Mouse (Mus musculus): ENCODE data around the gene Alad.

Alad gene

GRCm38 (mm10) chr4:62519849-62520233, at the start of gene Alad:
Gene Alad (minus strand): TSS chr4:62519918.
- peak; percentile 73 for DNase-seq

- DNase-seq, result no peak
Observed at GRCm38 (mm10) chr4:62568359-62568758, 48.6 kb upstream of the Alad start.

GRCm38 (mm10) chr4:62567696-62568095, 48.0 kb upstream of the Alad start:
- no peak for DNase-seq

GRCm38 (mm10) chr4:62566530-62566929, 46.8 kb upstream of the Alad start:
- no peak for DNase-seq

GRCm38 (mm10) chr4:62562006-62562405, 42.3 kb upstream of the Alad start:
- no peak for DNase-seq

GRCm38 (mm10) chr4:62561630-62562001, 41.9 kb upstream of the Alad start:
- no peak for DNase-seq

GRCm38 (mm10) chr4:62560963-62561629, 41.4 kb upstream of the Alad start:
- DNase-seq, result peak; percentile 69

GRCm38 (mm10) chr4:62559797-62560329, 40.1 kb upstream of the Alad start, which contains the start of gene Rgs3:
Gene Rgs3 (plus strand): TSS chr4:62559847.
- no peak for DNase-seq

- no peak for DNase-seq
Observed at GRCm38 (mm10) chr4:62557436-62557835, 37.7 kb upstream of the Alad start.

- no peak for DNase-seq
Observed at GRCm38 (mm10) chr4:62551966-62552365, 32.2 kb upstream of the Alad start.

- DNase-seq, result no peak
Observed at GRCm38 (mm10) chr4:62544801-62545200, 25.1 kb upstream of the Alad start.

- DNase-seq, result no peak
Observed at GRCm38 (mm10) chr4:62543782-62544181, 24.1 kb upstream of the Alad start.

GRCm38 (mm10) chr4:62541802-62542201, 22.1 kb upstream of the Alad start:
- no peak for DNase-seq

GRCm38 (mm10) chr4:62533729-62534128, 14.0 kb upstream of the Alad start:
- no peak for DNase-seq

GRCm38 (mm10) chr4:62527655-62528054, 7.9 kb upstream of the Alad start:
- DNase-seq, result no peak

- DNase-seq, result no peak
Observed at GRCm38 (mm10) chr4:62526256-62526655, 6.5 kb upstream of the Alad start.

GRCm38 (mm10) chr4:62525489-62525811, 5.7 kb upstream of the Alad start:
- DNase-seq, result no peak

GRCm38 (mm10) chr4:62524651-62525488, 5.2 kb upstream of the Alad start, which contains the start of the genes Pole3 and 4933430I17Rik:
Gene Pole3 (minus strand): TSS chr4:62525068.
Gene 4933430I17Rik (plus strand): TSS chr4:62525369.
- peak; percentile 96 for DNase-seq

GRCm38 (mm10) chr4:62520892-62521400, 1.2 kb upstream of the Alad start:
- DNase-seq, result no peak

- DNase-seq, result peak; percentile 48
Observed at GRCm38 (mm10) chr4:62519122-62519848, 433 bp downstream of the Alad start.

GRCm38 (mm10) chr4:62518416-62519121, 1.1 kb downstream of the Alad start:
- DNase-seq, result no peak
